ENCODE assay signal across 9 mouse cellular contexts in genomic region chr3:62527160-62527559, GRCm38 (mm10). TPM values are rescaled to one million over a fixed set of nuclear protein-coding genes. Genes with fewer than 3 reads are reported as not detected.
DNase-seq lines count a peak whose midpoint lies in the region; ATAC-seq and TF ChIP-seq lines count a peak whose summit lies in the region.
"Had no signal": no experiment of that assay in that cellular context is flagged by ENCODE, and none has a peak within 500 bp of the region (broad histone marks: within the 10 kb centered on the region; RNA-seq: fewer than 3 reads in every experiment).

No protein-coding gene starts in this region.

- no peak overlapping the region for H3K27ac ChIP-seq in gastrocnemius, adult 2 months
- no peak overlapping the region for H3K27ac ChIP-seq in neural tube, embryonic 11.5 days (ENCODE audit: low read depth, low read length)
- H3K27ac ChIP-seq in hindbrain, postnatal 0 days: no peak overlapping the region
- H3K27ac ChIP-seq: liver, embryonic 14.5 days had no signal

- H3K9ac ChIP-seq in neural tube, embryonic 11.5 days (ENCODE audit: low read length): no peak overlapping the region
- no peak overlapping the region for H3K9ac ChIP-seq in hindbrain, postnatal 0 days (replicated peaks; ENCODE audit: low read length)
- H3K9ac ChIP-seq: liver, embryonic 14.5 days had no signal

- H3K4me2 ChIP-seq in neural tube, embryonic 11.5 days (ENCODE audit: low read depth): no peak overlapping the region
- 0 out of 2 replicates have a peak overlapping the region, but pooled peaks have one; percentile 27 for H3K4me2 ChIP-seq in hindbrain, postnatal 0 days (ENCODE audit: low read depth, low read length)

- no peaks in the 10 kb centered on the region for H3K4me1 ChIP-seq in neural tube, embryonic 11.5 days (ENCODE audit: control insufficient read depth, insufficient read depth, low read length)
- no peaks in the 10 kb centered on the region for H3K4me1 ChIP-seq in hindbrain, postnatal 0 days (ENCODE audit: insufficient read depth, low read length)

- ATAC-seq in neural tube, embryonic 11.5 days (ENCODE audit: insufficient read depth, low FRiP score, low TSS enrichment): peak; percentile 53; the same call in 1 of the 2 replicates
- ATAC-seq in hindbrain, postnatal 0 days: peak; percentile 61; the same call in 1 of the 2 replicates

- no peaks in the 10 kb centered on the region for H3K27me3 ChIP-seq in neural tube, embryonic 11.5 days (ENCODE audit: control insufficient read depth, insufficient read depth, low read length)
- no peaks in the 10 kb centered on the region for H3K27me3 ChIP-seq in hindbrain, postnatal 0 days (ENCODE audit: insufficient read depth, low read length)

- DNase-seq in gastrocnemius, adult 2 months: no peak
- no peak for DNase-seq in gastrocnemius, postnatal 25 days
- peak; percentile 16 for DNase-seq in neural tube, embryonic 11.5 days (ENCODE audit: low spot score)
- DNase-seq in neural tube, embryonic 10.5 days (ENCODE audit: extremely low spot score, low spot score): no peak
- DNase-seq in hindbrain, postnatal 0 days (ENCODE audit: low spot score): peak; percentile 78
- peak; percentile 21 for DNase-seq in telencephalon, adult 2 months (ENCODE audit: low read depth, low spot score)
- no peak for DNase-seq in kidney, adult 9 months
- no peak for DNase-seq in heart, adult 18-20 months

- H3K9me3 ChIP-seq in neural tube, embryonic 11.5 days (ENCODE audit: control insufficient read depth, low read length): no peaks in the 10 kb centered on the region
- H3K9me3 ChIP-seq in hindbrain, postnatal 0 days (ENCODE audit: low read length): no peaks in the 10 kb centered on the region

- 53% methylated on average over 4 of the region's 4 CpGs for WGBS in neural tube, embryonic 11.5 days
- WGBS in hindbrain, postnatal 0 days: 28% methylated on average over 4 of the region's 4 CpGs

- intact Hi-C loops in gastrocnemius, adult 2 months (cut with DNase I): no loop called here

- H3K36me3 ChIP-seq in neural tube, embryonic 11.5 days (ENCODE audit: control insufficient read depth, insufficient read depth, low read length): no peaks in the 10 kb centered on the region
- no peaks in the 10 kb centered on the region for H3K36me3 ChIP-seq in hindbrain, postnatal 0 days (ENCODE audit: insufficient read depth, low read length)

- H3K4me3 ChIP-seq in gastrocnemius, adult 2 months: no peak overlapping the region
- H3K4me3 ChIP-seq in neural tube, embryonic 11.5 days (ENCODE audit: low read depth, low read length): no peak overlapping the region
- no peak overlapping the region for H3K4me3 ChIP-seq in hindbrain, postnatal 0 days (ENCODE audit: low read length)

- TF ChIP-seq CTCF in gastrocnemius, adult 2 months (IDR thresholded peaks at IDR 0.05): peak; percentile 47
- peak; percentile 71 for TF ChIP-seq CTCF in hindbrain, postnatal 0 days (IDR thresholded peaks at IDR 0.05; ENCODE audit: low read depth)

RNA-seq across cellular contexts. Expression of gene Dhx36, which starts 20.4 kb away (rescaled TPM):
- 10 to 100 TPM; 15.8 to 17.2 TPM for total RNA-seq in gastrocnemius, adult 2 months (2021)
- total RNA-seq in gastrocnemius, postnatal 25 days (2021): 10 to 100 TPM; 12.7 TPM
- 49.9 and 51.9 TPM in 2 replicates for polyA plus RNA-seq in neural tube, embryonic 11.5 days (2014; fragmentation: Nextera tagmentation; extraction: Ambion mirVana)
- total RNA-seq in hindbrain, postnatal 0 days (2014; rRNA removed): 47.4 and 47.9 TPM in 2 replicates
- 29.5 and 32.5 TPM in 2 replicates for polyA plus RNA-seq in hindbrain, postnatal 0 days (2015; fragmentation: Nextera tagmentation; extraction: Ambion mirVana)
- total RNA-seq in heart, adult 18-20 months (2021): 10 to 100 TPM; 15.3 to 18.4 TPM

Comparison
In these comparisons a context has a peak if more than half of its experiments do, and no peak if none do; other contexts are left out.
1. DNase-seq: peak in neural tube, embryonic 11.5 days (single experiment), hindbrain, postnatal 0 days (single experiment) and telencephalon, adult 2 months (single experiment); none in gastrocnemius, adult 2 months (single experiment), gastrocnemius, postnatal 25 days (single experiment), neural tube, embryonic 10.5 days (single experiment), kidney, adult 9 months (single experiment) and heart, adult 18-20 months (0 of 2).